Mouse (Mus musculus) forebrain, embryonic 10.5 days (tissue): ENCODE measurements around the gene Gm16867. TPM values are rescaled to one million over a fixed set of nuclear protein-coding genes. Genes with fewer than 3 reads are reported as not detected.
"Not testable (repeated sequence)": the region's sequence is repeated elsewhere in the genome, so short reads cannot be mapped to it uniquely, and the experiment has no call there.

Experiments
- DNase-seq: peaks from one replicate; pipeline ENCODE4 v3.0.0-alpha.2; 2017; ENCODE audit warnings: low spot score; ENCODE audit errors: extremely low spot score
- H3K27ac ChIP-seq: fragments of 300-500 bp; sonication (generic); 2 replicates; pipeline ENCODE4 v1.5.1; 2016; ENCODE audit warnings: mild to moderate bottlenecking
- H3K27me3 ChIP-seq: fragments of 300-500 bp; sonication (generic); 2 replicates; pipeline ENCODE4 v1.6.1; 2016; ENCODE audit warnings: mild to moderate bottlenecking; ENCODE audit not compliant: poor library complexity, severe bottlenecking
- H3K36me3 ChIP-seq: fragments of 300-500 bp; sonication (generic); replicated peaks from 2 replicates; pipeline ENCODE4 v1.6.1; 2016; ENCODE audit warnings: mild to moderate bottlenecking, moderate library complexity
- H3K4me1 ChIP-seq: fragments of 300-500 bp; sonication (generic); 2 replicates; pipeline ENCODE4 v1.6.1; 2016
- H3K4me3 ChIP-seq: fragments of 300-500 bp; sonication (generic); 2 replicates; pipeline ENCODE4 v1.5.1; 2016; ENCODE audit warnings: mild to moderate bottlenecking, moderate library complexity
- H3K9me3 ChIP-seq: fragments of 300-500 bp; sonication (generic); 2 replicates; pipeline ENCODE4 v1.6.1; 2016; ENCODE audit warnings: mild to moderate bottlenecking, moderate library complexity
- WGBS: fragments of 180-500 bp; shearing (Covaris S2); methylation state at CpG from one replicate; pipeline ENCODE4 v1.1.7; 2016; 5-methylcytosine and 5-hydroxymethylcytosine counted together
- polyA plus RNA-seq: library from polyadenylated mRNA; unstranded; fragments of >200 nt; fragmentation: Nextera tagmentation; extraction: Ambion mirVana; gene quantifications from 2 replicates; pipeline ENCODE4 v1.2.1, GENCODE M21; 2016

Gm16867 gene
- polyA plus RNA-seq, 1 experiment from 2014 or later: not detected

- H3K36me3 ChIP-seq, H3K27ac ChIP-seq, H3K27me3 ChIP-seq, H3K4me3 ChIP-seq, H3K4me1 ChIP-seq, H3K9me3 ChIP-seq, DNase-seq: not testable (repeated sequence)
- no CpG with 5 or more reads among the region's 7 CpGs for WGBS
Observed at GRCm38 (mm10) chr14:69443092-69443692, 60.0 kb downstream of the Gm16867 start.

GRCm38 (mm10) chr14:69440955-69441354 lies 62.2 kb downstream of the Gm16867 start:
- no CpG with 5 or more reads among the region's 7 CpGs for WGBS
- not testable (repeated sequence) for H3K4me3 ChIP-seq, H3K27me3 ChIP-seq, H3K9me3 ChIP-seq, H3K27ac ChIP-seq, DNase-seq, H3K4me1 ChIP-seq, H3K36me3 ChIP-seq

- not testable (repeated sequence) for H3K27ac ChIP-seq, H3K9me3 ChIP-seq, H3K36me3 ChIP-seq, H3K27me3 ChIP-seq, DNase-seq, H3K4me3 ChIP-seq, H3K4me1 ChIP-seq
- WGBS: no CpG with 5 or more reads among the region's 7 CpGs
Observed at GRCm38 (mm10) chr14:69438678-69439214, 64.4 kb downstream of the Gm16867 start.

- H3K27me3 ChIP-seq, H3K9me3 ChIP-seq, H3K36me3 ChIP-seq, H3K4me3 ChIP-seq, DNase-seq, H3K4me1 ChIP-seq, H3K27ac ChIP-seq: not testable (repeated sequence)
- WGBS: no CpG with 5 or more reads among the region's 7 CpGs
Observed at GRCm38 (mm10) chr14:69421003-69421402, 82.2 kb downstream of the Gm16867 start.

GRCm38 (mm10) chr14:69417545-69417944 lies 85.6 kb downstream of the Gm16867 start:
- not testable (repeated sequence) for H3K36me3 ChIP-seq, H3K9me3 ChIP-seq, DNase-seq, H3K4me3 ChIP-seq, H3K27ac ChIP-seq, H3K27me3 ChIP-seq, H3K4me1 ChIP-seq
- WGBS: no CpG with 5 or more reads among the region's 7 CpGs

Other genes with a start within 250 kb of the Gm16867 start
- gene Synb, start 209.1 kb downstream of the Gm16867 start, polyA plus RNA-seq: 0.06 and 0.11 TPM in 2 replicates
- not detected in 2 replicates for gene Gm27179, start 9.2 kb upstream of the Gm16867 start, polyA plus RNA-seq
- 8.8 and 9.1 TPM in 2 replicates for gene Entpd4b, start 52.1 kb upstream of the Gm16867 start, polyA plus RNA-seq